ENCODE assay signal across 1 mouse cellular context in genomic region chrX:160919022-160919637, GRCm38 (mm10).
A peak's percentile ranks its signal among the peaks of the same experiment; 100 is the strongest.
TF ChIP-seq lines count a peak whose summit lies in the region.

No protein-coding gene starts in this region.

TF ChIP-seq in MEL, 35 proteins besides CTCF, POLR2A, EP300 and RAD21 (continued from another document):
- TF ChIP-seq MYB (IDR thresholded peaks at IDR 0.05; ENCODE audit: low read depth, low read length) (no peak; the same call in 1 of the 2 replicates), RCOR1 (IDR thresholded peaks at IDR 0.05; ENCODE audit: low read depth, low read length) (peak; percentile 97), ETS1 (IDR thresholded peaks at IDR 0.05; ENCODE audit: low read depth, low read length) (peak; percentile 80), TCF12 (IDR thresholded peaks at IDR 0.05; ENCODE audit: low read depth, low read length) (peak; percentile 93)
